Mouse (Mus musculus) spleen, embryonic (tissue): ENCODE results near the gene Zfp184.

Experiments used
- CTCF ChIA-PET: fragments of 350-600 bp; sonication (Branson Sonifier 250); formaldehyde crosslinking; loops from one replicate; lab custom pipeline; 2022; lab: Charles Lee

Gene Zfp184

GRCm38 (mm10) chr13:21920681-21921233, 24.1 kb upstream of the Zfp184 start:
- CTCF ChIA-PET: interaction anchor here (0.6 kb wide), 1 partner anchor 135 kb away, joined by 7 read pairs; no protein-coding TSS in a partner anchor

- CTCF ChIA-PET: no interaction called here
These were observed 21.5 kb upstream of the Zfp184 start for GRCm38 (mm10) chr13:21923417-21923816.

DNA sequence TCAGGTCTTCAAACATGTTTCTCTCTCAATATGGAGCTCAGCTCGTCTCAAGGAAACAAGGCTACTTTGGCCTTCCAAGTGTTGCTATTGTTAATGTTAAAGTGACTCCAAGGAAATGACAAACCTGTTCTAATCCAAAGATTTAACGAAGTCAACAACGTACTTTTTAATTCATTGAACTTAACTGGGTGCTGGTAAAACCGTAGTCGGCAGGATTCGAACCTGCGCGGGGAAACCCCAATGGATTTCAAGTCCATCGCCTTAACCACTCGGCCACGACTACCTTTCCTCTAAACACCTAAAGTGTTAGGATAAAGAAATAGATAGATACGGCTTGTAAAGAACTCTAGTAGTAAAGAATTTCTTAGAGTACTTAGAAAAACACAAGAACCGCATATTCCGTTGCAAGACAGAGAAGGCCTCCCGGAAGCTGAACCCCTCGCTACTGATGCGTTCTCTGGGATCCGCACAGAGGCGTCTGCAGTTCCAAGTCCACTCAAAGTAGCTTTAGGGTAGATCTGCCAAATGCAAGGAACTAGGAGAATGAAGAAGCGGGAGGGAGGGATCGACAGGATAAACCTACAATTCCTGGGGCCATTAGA, 20.1 kb upstream of the Zfp184 start:
- CTCF ChIA-PET: no interaction called here

DNA sequence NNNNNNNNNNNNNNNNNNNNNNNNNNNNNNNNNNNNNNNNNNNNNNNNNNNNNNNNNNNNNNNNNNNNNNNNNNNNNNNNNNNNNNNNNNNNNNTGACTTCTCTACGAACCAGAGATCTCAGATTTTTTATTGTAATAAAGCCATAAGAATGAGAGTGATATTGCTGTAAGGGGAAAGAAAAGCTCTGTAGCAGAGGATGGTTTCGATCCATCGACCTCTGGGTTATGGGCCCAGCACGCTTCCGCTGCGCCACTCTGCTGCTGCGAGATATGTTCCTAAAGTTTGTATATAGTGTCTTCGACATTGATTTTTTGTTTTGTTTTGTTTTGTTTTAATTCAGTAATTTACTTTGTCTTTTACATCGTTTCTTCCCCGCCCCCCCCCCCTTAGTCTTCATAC, 13.9 kb upstream of the Zfp184 start:
- CTCF ChIA-PET: interaction anchor here (0.7 kb wide), 1 partner anchor 1719 kb away, joined by 9 read pairs; no protein-coding TSS in a partner anchor

DNA sequence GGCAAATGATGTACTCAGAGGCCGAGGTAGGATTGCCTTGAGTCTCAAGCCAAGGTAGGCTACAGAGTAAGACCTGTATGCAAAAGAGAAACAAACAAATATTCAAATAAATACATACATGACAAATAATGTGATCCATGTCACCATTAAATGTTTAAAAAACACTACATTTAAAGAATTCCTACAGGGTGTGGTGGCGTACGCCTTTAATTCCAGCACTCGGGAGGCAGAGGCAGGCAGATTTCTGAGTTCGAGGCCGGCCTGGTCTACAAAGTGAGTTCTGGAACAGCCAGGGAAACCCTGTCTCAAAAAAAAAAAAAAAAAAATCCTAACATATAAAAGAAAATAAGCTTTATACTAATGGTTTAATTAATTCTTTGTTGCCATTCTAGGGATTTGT, 13.2 kb upstream of the Zfp184 start:
- CTCF ChIA-PET: interaction anchor here (0.7 kb wide), 2 partner anchors 16 to 46 kb away, joined by 3 to 4 read pairs; no protein-coding TSS in a partner anchor

DNA sequence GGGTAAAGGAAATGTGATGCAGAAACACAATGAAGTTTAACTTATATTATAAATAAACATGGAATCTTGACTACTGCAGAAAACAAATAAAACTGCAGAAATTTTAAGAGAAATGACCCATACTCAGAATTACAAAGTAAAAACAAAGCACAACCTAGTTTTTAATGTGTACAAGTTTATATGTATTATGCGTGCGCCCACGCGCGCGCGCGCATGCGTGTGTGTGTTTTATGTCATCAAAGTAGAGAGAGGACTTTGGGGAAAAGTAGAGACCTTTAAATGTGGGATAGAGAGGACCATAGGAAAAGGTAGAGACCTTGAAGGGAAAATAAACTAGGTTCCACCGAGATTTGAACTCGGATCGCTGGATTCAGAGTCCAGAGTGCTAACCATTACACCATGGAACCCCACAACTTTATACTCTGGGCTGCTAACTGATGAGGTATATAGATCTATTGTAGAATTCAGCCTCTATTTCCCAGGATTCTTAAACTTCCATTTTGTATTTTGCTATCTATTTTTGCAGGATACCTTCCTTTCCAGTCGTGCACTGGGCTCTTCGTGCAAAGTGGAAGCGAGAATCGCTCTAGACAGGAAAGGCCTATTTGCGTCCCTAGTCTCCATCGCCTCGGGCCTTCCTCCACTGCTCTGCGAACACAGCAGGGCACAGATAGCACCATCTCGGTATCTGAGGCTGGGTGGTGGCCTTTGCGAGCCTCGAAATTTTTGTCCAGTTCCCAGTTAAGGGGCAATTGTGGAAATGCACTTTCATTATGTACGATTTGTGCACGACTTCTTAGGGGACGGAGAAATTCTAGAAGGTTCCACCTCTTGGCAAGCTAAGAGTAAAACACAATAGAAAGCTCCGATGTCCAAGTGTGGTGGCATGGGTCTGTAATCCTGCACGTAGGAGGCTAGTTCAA, 11.0 kb upstream of the Zfp184 start:
- CTCF ChIA-PET: no interaction called here

DNA sequence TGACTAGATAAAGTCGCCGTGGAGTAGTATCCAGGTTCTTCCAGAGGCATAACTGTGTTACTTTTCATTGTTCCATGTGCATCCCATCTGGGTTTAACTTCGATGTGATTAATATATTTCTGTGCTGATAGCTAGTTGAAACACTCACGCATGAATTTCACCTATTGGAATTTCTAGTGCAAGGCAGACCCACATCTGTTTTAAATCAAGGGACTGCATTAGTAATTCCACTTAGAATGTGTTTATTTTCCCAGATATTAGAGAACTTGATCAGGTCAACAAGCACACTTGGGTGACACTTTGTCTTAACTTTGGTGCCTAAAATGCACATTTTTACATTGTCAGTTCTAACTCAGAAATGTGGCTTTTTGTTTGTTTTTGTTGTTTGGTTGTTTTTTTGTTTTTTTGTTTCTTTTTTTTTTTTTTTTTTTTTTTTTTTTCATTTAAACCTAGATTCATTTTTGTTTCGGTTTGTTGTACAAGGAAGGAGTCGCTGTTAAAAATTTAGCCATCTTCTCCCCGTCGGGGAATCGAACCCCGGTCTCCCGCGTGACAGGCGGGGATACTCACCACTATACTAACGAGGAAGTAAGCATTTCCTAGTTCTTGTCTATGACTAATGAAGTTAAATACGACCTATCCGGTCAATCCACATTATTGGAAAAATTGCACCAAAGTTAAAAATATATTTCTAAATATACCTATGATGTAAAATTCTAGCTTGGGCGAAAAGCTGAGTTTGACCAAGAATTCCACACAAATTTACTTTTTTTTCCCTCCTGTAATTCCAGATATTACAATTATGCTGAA, 9.7 kb upstream of the Zfp184 start:
- CTCF ChIA-PET: interaction anchor here (0.7 to 0.8 kb wide), 3 partner anchors 103 to 1155 kb away, joined by 3 to 22 read pairs (median 14); no protein-coding TSS in a partner anchor

GRCm38 (mm10) chr13:21935833-21936232, 9.1 kb upstream of the Zfp184 start:
- CTCF ChIA-PET: interaction anchor here (0.7 kb wide), 1 partner anchor 102 kb away, joined by 3 read pairs; no protein-coding TSS in a partner anchor

- CTCF ChIA-PET: no interaction called here
These were observed 7.9 kb upstream of the Zfp184 start for GRCm38 (mm10) chr13:21936968-21937367.

- CTCF ChIA-PET: interaction anchor here (0.6 to 0.7 kb wide), 2 partner anchors 415 to 1847 kb away, joined by 3 to 10 read pairs; no protein-coding TSS in a partner anchor
These were observed 4.7 kb upstream of the Zfp184 start for GRCm38 (mm10) chr13:21940213-21940612.

DNA sequence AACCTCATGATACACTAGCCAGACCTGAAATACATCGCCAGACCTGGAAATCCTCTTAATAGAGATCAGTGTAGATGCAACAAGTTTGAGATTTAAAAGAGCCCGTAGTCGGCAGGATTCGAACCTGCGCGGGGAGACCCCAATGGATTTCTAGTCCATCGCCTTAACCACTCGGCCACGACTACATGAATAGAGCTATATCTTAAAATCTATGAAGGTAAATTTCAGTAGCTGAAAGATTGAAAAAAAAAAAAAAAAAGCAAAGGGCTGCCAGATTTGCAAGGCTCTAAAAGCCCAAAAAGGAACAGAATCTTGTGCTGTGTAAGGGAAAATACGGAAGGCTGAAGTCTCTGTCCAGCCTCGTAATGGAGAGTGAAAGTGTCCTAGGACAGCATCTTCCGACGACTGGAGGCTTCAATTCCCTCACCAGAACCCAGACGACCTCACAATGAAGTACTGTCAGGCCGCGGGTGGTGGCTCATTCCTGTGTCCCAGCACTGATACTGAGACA, 4.0 kb upstream of the Zfp184 start:
- CTCF ChIA-PET: interaction anchor here (0.6 to 0.7 kb wide), 2 partner anchors 415 to 1847 kb away, joined by 3 to 10 read pairs; no protein-coding TSS in a partner anchor

- CTCF ChIA-PET: interaction anchor here (0.6 kb wide), 1 partner anchor 1559 kb away, joined by 7 read pairs; no protein-coding TSS in a partner anchor
These were observed 1.2 kb upstream of the Zfp184 start for GRCm38 (mm10) chr13:21943644-21944043.

DNA sequence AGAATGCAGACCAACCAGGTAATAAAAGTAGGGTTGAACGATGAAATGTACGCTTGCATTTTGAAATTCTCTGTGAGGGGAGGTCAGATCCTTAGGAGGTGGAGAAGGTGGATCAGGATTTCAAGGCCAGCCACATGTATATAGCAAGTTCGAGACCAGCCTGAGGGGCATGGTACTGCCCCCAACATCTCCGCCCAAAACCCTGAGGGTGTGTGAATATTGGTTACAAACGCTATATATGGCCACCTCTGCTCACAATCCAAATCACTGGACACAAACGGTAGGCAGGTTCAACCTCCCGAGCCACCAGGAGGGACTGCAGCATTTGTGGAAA, 335 bp upstream of the Zfp184 start:
- CTCF ChIA-PET: no interaction called here

- CTCF ChIA-PET: no interaction called here
These were observed 24.4 kb downstream of the Zfp184 start for GRCm38 (mm10) chr13:21969269-21969668.

DNA sequence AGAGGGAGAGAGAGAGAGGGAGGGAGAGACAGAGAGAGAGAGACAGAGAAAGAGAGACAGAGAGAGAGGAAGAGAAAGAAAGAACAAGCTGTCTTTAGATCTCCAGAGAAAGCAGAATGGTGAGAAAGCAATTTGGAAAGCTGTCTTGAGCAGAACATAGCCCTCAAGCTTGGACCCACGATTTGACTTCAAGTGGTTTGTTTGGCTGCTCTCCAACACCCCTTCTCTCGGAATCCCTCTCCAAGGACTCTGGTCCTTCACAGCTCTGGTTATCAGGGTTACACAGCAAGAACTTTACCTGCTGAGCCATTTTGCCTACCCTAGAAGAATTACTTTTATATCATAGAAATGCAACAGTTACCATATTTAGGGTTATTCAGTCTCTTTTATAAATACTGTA, 24.9 kb downstream of the Zfp184 start:
- CTCF ChIA-PET: no interaction called here

- CTCF ChIA-PET: no interaction called here
These were observed 26.7 kb downstream of the Zfp184 start for GRCm38 (mm10) chr13:21971641-21972040.

GRCm38 (mm10) chr13:21974221-21974725, 29.4 kb downstream of the Zfp184 start:
- CTCF ChIA-PET: interaction anchor here (0.6 to 1.4 kb wide), 8 partner anchors 31 to 700 kb away, joined by 3 to 11 read pairs (median 7); no protein-coding TSS in a partner anchor

- CTCF ChIA-PET: interaction anchor here (0.6 to 1.4 kb wide), 6 partner anchors 31 to 71 kb away, joined by 3 to 11 read pairs (median 5); no protein-coding TSS in a partner anchor
These were observed 30.0 kb downstream of the Zfp184 start for GRCm38 (mm10) chr13:21974726-21975473.

DNA sequence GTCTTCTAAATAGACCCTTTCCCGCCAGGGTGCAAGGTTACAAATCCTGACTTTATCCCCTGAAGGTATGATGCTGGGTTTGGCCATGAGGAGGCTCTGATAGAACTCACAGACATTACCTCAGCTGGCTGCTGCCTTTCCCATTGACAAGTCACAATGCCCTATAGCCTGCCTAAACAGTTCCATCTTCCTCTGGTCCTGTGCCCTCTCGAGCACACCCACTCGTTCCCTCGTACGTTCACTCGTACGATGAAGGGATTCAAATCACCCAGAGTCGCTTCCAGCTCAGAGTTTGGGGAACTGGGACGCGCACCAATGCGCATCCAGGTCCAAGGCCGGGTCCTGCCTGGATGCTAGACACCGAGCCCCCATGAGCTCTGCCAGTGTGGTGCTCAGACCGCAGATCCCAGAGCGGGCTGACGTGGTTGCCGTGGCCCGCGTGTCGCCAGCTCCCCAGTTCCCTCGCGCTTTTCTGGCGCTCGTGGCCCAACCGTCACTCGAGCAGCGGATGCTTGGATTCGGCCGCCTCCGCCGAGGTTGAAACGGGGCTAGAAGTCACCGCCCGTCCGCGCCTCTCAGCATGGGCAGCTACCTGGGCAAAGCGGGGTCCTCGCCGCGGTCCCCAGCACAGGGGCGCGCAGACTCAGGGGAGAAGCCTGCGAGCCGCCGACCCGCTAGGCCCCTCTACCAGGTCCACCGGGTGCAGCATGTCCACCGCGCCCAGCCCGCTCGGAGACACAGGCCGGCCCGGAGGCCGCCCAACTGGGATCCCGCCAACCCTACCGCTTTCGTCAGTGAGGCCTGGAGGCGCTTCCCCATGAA, 36.3 kb downstream of the Zfp184 start, which contains the start of gene Pom121l2:
Gene Pom121l2 (plus strand): TSS at position 214 of the 822 bp plus-strand sequence.
- CTCF ChIA-PET: interaction anchor here (0.7 kb wide), 1 partner anchor 12 kb away, joined by 4 read pairs; no protein-coding TSS in a partner anchor
